Mouse (Mus musculus) embryonic facial prominence, embryonic 14.5 days (tissue): ENCODE results near the gene Cd300a. TPM values are rescaled to one million over a fixed set of nuclear protein-coding genes. Genes with fewer than 3 reads are reported as not detected.

Experiments used
- ATAC-seq: fragments of 200-750 bp; cut with Nextera tagmentation; 2 replicates; pipeline ENCODE4 v1.8.0; 2017; ENCODE audit warnings: low read depth, moderate number of reproducible peaks, moderate TSS enrichment
- DNase-seq: peaks from one replicate; pipeline ENCODE4 v3.0.0-alpha.2; 2015; ENCODE audit warnings: low spot score
- H3K27ac ChIP-seq: fragments of 300-500 bp; sonication (generic); replicated peaks from 2 replicates; pipeline ENCODE4 v1.5.1; 2014; ENCODE audit warnings: low read depth, mild to moderate bottlenecking, low read length, moderate library complexity
- H3K27me3 ChIP-seq: fragments of 300-500 bp; sonication (generic); replicated peaks from 2 replicates; pipeline ENCODE4 v1.6.1; 2014; ENCODE audit warnings: low read length; ENCODE audit not compliant: control insufficient read depth, insufficient read depth
- H3K36me3 ChIP-seq: fragments of 300-500 bp; sonication (generic); 2 replicates; pipeline ENCODE4 v1.6.1; 2014; ENCODE audit warnings: low read length, mixed read lengths; ENCODE audit not compliant: control insufficient read depth, insufficient read depth
- H3K4me1 ChIP-seq: fragments of 300-500 bp; sonication (generic); 2 replicates; pipeline ENCODE4 v1.6.1; 2014; ENCODE audit warnings: antibody characterized with exemption, low read length; ENCODE audit not compliant: control insufficient read depth, insufficient read depth
- H3K4me2 ChIP-seq: fragments of 300-500 bp; sonication (generic); 2 replicates; pipeline ENCODE4 v1.6.1; 2014; ENCODE audit warnings: low read depth, mild to moderate bottlenecking, low read length, moderate library complexity, mixed read lengths
- H3K4me3 ChIP-seq: fragments of 300-500 bp; sonication (generic); 2 replicates; pipeline ENCODE4 v1.5.1; 2014; ENCODE audit warnings: low read depth, mild to moderate bottlenecking, low read length
- H3K9ac ChIP-seq: fragments of 300-500 bp; sonication (generic); 2 replicates; pipeline ENCODE4 v1.6.1; 2014; ENCODE audit warnings: low read depth, mild to moderate bottlenecking, low read length, moderate library complexity, mixed read lengths
- H3K9me3 ChIP-seq: fragments of 300-500 bp; sonication (generic); 2 replicates; pipeline ENCODE4 v1.6.1; 2016; ENCODE audit warnings: low read length; ENCODE audit not compliant: control insufficient read depth
- WGBS: fragments of 180-500 bp; shearing (Covaris S2); extraction: QIAGEN DNeasy Blood & Tissue Kit; methylation state at CpG from one replicate; pipeline ENCODE4 v1.1.7; 2014; 5-methylcytosine and 5-hydroxymethylcytosine counted together
- polyA plus RNA-seq: library from polyadenylated mRNA; unstranded; fragments of >200 nt; fragmentation: Nextera tagmentation; extraction: Ambion mirVana; gene quantifications from 2 replicates; pipeline ENCODE4 v1.2.1, GENCODE M21; 2014

Cd300a gene
- polyA plus RNA-seq, 1 experiment from 2014 or later = 0.96 TPM

DNA sequence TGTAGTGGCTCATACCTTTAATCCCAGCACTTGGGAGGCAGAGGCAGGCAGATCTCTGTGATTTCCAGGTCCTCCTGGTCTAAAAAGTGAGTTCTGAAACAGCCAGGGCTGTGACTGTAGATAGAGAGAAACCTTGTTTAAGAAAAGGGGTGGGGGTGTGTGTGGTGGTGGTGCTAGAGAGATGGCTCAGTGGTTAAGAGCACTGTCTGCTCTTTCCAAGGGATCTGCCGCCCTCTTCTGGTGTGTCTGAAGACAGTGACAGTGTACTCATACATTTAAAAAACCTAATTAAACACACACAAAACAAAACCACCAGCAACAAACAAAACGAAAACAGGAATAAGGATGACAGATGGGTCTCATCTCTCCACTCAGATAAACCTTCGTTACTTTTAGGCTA, 27.2 kb upstream of the Cd300a start:
- WGBS = 92% methylated on average over 3 of the region's 3 CpGs
- Histone ChIP-seq H3K4me1 (peaks cover 13% of the 10 kb centered on the region), H3K9me3 (no peaks in the 10 kb centered on the region), H3K36me3 (peaks cover 35% of the 10 kb centered on the region; the same call in 1 of the 2 replicates), H3K27ac (no peak overlapping the region), H3K4me2 (no peak overlapping the region), H3K4me3 (no peak overlapping the region), H3K27me3 (no peaks in the 10 kb centered on the region), H3K9ac (no peak overlapping the region)
- DNase-seq = no peak
- no peak for ATAC-seq

DNA sequence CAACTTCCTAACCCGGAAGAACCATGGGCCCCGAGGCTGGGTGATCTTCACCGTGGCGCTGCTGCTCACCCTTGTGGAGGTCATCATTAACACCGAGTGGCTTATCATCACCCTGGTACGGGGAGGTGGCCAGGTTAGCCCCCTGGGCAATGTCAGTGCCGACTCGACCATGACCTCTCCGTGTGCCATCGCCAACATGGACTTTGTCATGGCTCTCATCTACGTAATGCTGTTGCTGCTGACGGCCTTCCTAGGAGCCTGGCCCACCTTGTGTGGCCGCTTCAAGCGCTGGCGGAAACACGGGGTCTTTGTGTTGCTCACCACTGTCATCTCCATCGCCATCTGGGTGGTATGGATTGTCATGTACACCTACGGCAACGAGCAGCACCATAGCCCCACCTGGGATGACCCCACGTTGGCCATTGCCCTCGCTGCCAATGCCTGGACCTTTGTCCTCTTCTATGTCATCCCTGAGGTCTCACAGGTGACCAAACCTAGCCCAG, 25.9 kb upstream of the Cd300a start:
- Histone ChIP-seq H3K9ac (no peak overlapping the region), H3K27ac (no peak overlapping the region), H3K4me2 (no peak overlapping the region), H3K4me3 (no peak overlapping the region), H3K9me3 (no peaks in the 10 kb centered on the region), H3K27me3 (no peaks in the 10 kb centered on the region), H3K36me3 (peaks cover 47% of the 10 kb centered on the region; the same call in 1 of the 2 replicates), H3K4me1 (peaks cover 13% of the 10 kb centered on the region)
- ATAC-seq = no peak
- DNase-seq = no peak
- WGBS = 96% methylated on average over 21 of the region's 21 CpGs

DNA sequence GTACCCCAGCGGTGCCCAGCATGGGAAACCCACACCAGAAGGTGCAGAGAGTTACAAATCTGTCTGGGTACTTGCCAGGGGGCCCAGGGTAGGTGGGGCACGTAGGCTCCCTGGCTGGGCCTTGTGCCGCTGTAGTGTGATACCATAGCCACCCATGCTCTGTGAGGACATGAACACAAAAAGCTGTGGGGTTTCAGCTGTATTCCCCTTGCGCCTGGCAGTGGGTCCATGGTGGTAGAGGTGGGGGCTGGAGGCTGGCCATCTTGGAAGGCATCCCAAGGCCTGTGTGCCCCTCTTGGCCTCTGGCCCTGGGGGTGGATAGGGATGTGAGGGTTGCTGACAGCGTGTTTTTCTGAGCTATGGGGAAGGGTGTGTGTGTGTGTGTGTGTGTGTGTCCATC, 23.8 kb upstream of the Cd300a start:
- WGBS = 65% methylated on average over 5 of the region's 5 CpGs
- DNase-seq (no peak), ATAC-seq (no peak)
- Histone ChIP-seq H3K27ac (no peak overlapping the region), H3K27me3 (no peaks in the 10 kb centered on the region), H3K4me3 (no peak overlapping the region), H3K4me1 (peaks cover 13% of the 10 kb centered on the region), H3K36me3 (peaks cover 65% of the 10 kb centered on the region), H3K9ac (no peak overlapping the region), H3K4me2 (no peak overlapping the region), H3K9me3 (no peaks in the 10 kb centered on the region)

DNA sequence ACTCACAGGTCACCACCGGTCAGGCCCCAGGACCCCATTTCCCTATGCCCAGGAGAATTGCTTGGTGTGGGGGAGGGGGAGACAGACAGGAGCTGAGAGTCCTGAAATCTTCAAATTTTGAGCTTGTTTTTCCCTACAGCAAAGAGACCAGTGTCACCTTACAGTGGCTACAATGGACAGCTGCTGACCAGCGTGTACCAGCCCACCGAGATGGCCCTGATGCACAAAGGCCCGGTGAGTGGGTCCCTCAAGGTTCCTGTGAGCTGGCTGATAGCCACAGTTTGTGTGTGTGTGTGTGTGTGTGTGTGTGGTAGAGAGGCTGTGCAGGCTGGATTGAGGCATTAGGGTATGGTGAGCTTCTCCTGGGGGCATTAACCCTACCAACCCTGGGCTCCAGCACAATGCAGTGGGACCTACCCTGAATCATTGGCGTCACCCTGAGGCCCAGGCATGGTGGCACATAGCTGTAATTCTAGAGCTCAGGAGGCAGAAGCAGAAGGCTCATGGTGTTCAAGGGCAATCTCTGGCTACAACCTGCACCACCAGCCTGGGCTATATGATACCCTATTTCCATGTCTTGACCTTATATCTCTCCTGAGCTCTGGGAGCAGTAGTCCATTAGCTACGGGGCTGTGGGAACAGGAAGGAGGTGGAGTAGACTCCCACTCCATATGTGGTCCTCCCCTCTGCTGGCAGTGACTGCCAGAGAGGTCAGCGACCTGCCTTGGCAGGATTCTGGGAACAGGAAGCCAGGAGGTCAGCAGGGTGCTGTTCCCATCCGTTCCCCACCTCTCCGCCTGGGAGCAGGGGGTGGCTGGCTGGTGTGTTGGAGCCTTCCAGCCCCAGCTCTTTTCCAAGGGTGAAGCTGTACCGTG, 23.1 kb upstream of the Cd300a start:
- WGBS = 40% methylated on average over 9 of the region's 10 CpGs
- Histone ChIP-seq H3K9ac (0 out of 2 replicates have a peak overlapping the region, but pooled peaks have one; percentile 11), H3K4me1 (peaks cover 13% of the 10 kb centered on the region), H3K36me3 (peaks cover 72% of the 10 kb centered on the region), H3K27me3 (no peaks in the 10 kb centered on the region), H3K4me3 (no peak overlapping the region), H3K27ac (no peak overlapping the region), H3K4me2 (no peak overlapping the region), H3K9me3 (no peaks in the 10 kb centered on the region)
- ATAC-seq (no peak), DNase-seq (peak; percentile 17)

DNA sequence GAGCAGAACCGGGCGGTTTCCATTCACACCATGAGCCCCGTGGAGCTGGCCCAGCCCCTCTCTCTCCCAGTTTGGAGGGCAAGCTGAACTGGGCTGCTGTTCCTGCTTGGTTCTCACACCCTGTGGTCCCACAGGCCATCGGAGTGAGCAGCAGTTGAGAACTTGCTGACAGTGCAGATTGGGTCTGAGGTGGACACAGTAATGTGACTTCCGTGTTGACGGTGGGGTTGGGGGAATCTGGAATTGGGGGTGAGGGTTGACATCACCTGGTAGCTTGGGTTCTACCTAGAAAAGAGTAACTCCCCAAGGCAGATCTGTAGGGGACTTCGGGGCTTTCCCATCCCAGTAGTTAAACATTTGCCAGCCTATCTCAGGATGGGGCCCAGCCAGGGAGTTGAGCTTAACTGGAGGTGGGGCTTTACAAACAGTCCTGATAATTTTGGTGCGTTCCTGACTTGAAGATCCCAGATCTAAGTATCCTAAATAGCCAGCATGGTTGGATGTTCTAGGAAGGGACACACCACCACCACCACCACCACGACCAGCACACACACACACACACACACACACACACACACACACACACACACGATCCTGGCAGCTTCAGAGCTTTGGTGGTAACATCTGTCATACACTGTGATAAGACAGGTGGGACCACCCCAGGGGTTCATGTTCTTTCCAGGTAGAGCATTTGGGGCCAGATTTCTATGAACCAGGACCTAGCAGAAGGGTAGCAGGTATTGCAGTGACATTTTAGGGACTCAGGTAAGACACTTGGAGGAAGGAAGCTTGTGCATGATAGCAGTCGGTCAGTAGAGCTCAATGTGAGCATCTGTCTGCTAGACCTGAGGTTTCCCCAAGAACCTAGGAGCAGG, 22.2 kb upstream of the Cd300a start:
- H3K27ac ChIP-seq = no peak overlapping the region
- WGBS = 64% methylated on average over 11 of the region's 11 CpGs
- no peaks in the 10 kb centered on the region for H3K9me3 ChIP-seq
- H3K9ac ChIP-seq = 0 out of 2 replicates have a peak overlapping the region, but pooled peaks have one; percentile 11
- ATAC-seq = no peak
- peaks cover 72% of the 10 kb centered on the region for H3K36me3 ChIP-seq
- no peaks in the 10 kb centered on the region for H3K27me3 ChIP-seq
- no peak overlapping the region for H3K4me3 ChIP-seq
- H3K4me2 ChIP-seq = no peak overlapping the region
- DNase-seq = no peak
- H3K4me1 ChIP-seq = peaks cover 16% of the 10 kb centered on the region

DNA sequence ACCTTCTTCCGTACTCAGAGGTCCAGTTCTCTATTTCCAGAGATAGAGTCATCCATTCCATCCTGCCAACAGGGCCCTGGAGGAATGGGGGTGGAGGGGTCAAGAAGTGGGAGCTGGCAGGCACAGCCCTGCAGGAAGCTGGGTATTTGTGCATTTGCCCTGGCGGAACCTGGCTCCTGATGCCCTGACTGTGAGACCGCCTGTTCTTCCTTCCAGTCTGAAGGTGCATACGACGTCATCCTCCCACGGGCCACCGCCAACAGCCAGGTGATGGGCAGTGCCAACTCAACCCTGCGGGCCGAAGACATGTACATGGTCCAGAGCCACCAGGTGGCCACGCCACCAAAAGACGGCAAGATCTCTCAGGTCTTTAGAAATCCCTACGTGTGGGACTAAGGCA, 21.6 kb upstream of the Cd300a start:
- Histone ChIP-seq H3K4me2 (no peak overlapping the region), H3K9ac (no peak overlapping the region), H3K4me3 (no peak overlapping the region), H3K4me1 (peaks cover 23% of the 10 kb centered on the region), H3K36me3 (peaks cover 72% of the 10 kb centered on the region), H3K27ac (no peak overlapping the region), H3K9me3 (no peaks in the 10 kb centered on the region), H3K27me3 (no peaks in the 10 kb centered on the region)
- WGBS = 96% methylated on average over 12 of the region's 12 CpGs
- no peak for ATAC-seq
- DNase-seq = no peak

DNA sequence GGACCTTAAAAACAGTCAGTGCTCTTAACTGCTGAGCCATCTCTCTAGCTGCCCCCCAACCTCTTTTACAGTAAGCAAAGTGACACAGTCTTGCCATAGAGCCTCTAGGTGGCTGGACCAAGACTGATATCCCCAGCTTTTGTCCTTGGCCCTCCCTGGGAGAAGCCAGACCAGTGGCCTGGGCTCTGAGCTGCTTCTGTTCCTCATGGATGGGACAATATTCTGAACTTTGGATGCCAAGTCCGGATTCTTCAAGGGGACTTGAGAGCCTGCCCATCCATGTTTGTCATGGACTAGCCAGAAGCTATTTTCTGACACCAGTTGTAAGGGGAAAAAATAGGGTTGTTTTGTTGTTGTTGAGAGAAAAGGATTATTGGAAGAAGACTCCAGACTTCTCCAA, 20.1 kb upstream of the Cd300a start:
- Histone ChIP-seq H3K27ac (no peak overlapping the region), H3K9me3 (no peaks in the 10 kb centered on the region), H3K36me3 (peaks cover 57% of the 10 kb centered on the region), H3K27me3 (no peaks in the 10 kb centered on the region), H3K4me3 (no peak overlapping the region), H3K4me2 (no peak overlapping the region), H3K9ac (no peak overlapping the region), H3K4me1 (peaks cover 24% of the 10 kb centered on the region)
- WGBS = 89% methylated on average over 1 of the region's 1 CpGs
- ATAC-seq (no peak), DNase-seq (no peak)

DNA sequence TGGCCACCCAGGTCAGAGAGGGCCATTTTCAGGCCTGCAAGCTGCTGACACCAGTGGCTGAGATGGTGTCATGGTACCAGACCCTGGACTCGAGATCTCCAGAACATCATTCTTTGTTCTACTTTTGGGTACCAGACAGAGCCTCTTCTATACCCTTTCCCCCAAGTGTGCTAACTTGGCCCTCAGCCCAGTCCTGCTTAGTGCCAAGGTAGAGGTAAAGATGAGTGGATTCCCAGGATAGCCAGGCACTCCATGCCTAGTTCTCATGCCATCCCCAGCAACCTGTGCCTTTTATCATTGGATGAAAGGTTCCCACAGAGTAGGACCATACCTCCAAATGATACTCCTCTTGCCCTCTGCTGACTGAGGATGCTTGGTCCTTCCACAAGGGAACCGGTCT, 18.3 kb upstream of the Cd300a start:
- no peak overlapping the region for H3K4me2 ChIP-seq
- H3K36me3 ChIP-seq = peaks cover 47% of the 10 kb centered on the region
- WGBS = 91% methylated on average over 2 of the region's 2 CpGs
- H3K9ac ChIP-seq = no peak overlapping the region
- H3K27me3 ChIP-seq = no peaks in the 10 kb centered on the region
- no peak overlapping the region for H3K4me3 ChIP-seq
- H3K4me1 ChIP-seq = peaks cover 30% of the 10 kb centered on the region
- no peak overlapping the region for H3K27ac ChIP-seq
- ATAC-seq = no peak
- no peak for DNase-seq
- H3K9me3 ChIP-seq = no peaks in the 10 kb centered on the region
